Mouse (Mus musculus) gastrocnemius, adult 2 months (tissue): Measurements from ENCODE around the gene Tomm34. TPM values are rescaled to one million over a fixed set of nuclear protein-coding genes. Genes with fewer than 3 reads are reported as not detected.

ENCODE experiments used
- DNase-seq: peaks from one replicate; pipeline ENCODE4 v3.0.0; 2022
- H3K27ac ChIP-seq: fragments of 200-600 bp; 2 replicates; pipeline ENCODE4 v1.8.1; 2022; ENCODE audit warnings: mild to moderate bottlenecking
- H3K4me3 ChIP-seq: fragments of 200-600 bp; 2 replicates; pipeline ENCODE4 v1.8.1; 2022; ENCODE audit warnings: mild to moderate bottlenecking, moderate library complexity
- CTCF ChIP-seq: fragments of 200-600 bp; IDR thresholded peaks from 2 replicates; pipeline ENCODE4 v1.8.1; 2022; ENCODE audit warnings: antibody characterized with exemption, mild to moderate bottlenecking, moderate library complexity
- intact Hi-C: fragments of 180-260 bp; cut with DNase I; formaldehyde crosslinking; loops from one replicate; pipeline ENCODE4 v1.15.1; 2025
- total RNA-seq, 2 experiments: library from RNA; stranded (reverse); gene quantifications; 2 replicates each; pipeline ENCODE4 v1.2.3; 2021

Gene Tomm34
- total RNA-seq, 2 experiments from 2014 or later = 12.5 to 16.3 TPM

DNA sequence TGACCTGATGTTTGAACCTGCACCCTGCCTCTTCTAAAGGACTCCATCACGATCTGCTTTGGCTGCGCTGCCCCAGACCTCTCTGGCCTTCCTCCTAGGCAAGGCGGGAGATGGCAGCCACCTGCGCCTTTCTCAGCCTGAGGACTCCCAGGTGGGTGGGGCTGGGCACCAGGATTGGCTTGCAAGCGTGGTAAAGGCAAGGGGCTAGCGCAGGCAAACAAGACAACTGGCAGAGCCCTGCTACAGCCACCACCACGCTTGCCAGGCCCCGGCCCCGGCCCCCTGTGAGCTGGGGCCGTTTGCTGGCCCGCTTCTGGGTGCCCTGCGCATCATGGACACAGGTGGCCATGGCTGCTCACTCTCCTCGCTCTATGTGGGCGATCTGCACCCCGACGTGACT, 45.8 kb downstream of the Tomm34 start, which contains the start of gene Pabpc1l:
TSS of gene Pabpc1l (plus strand) at position 301 of the 400 bp plus-strand sequence.
- no peak within 1 kb of the TSS for H3K27ac ChIP-seq
- no peak for DNase-seq
- TF ChIP-seq CTCF = no peak
- intact Hi-C loops = no loop called here
- no peak within 1 kb of the TSS for H3K4me3 ChIP-seq

DNA sequence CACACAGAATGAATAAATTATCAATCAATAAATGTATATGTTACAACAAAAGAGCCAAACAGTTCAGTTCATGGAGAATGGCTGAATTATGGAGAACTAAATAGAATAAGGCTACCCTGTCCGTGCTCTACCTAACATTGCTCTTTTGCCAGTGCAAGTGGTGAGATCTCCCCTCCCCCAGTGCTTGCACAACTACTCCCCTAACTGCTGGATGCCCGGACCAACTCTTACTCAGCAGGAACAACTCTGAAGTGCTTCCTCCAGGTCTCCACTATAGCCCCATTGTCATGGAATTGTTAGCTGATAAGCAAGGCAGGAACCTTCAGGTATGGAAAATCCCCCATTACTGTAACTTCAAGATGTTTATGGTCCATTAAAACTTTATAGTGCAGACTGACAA, 48.9 kb downstream of the Tomm34 start:
- H3K27ac ChIP-seq = no peak overlapping the region
- DNase-seq = no peak
- intact Hi-C loops = no loop called here

DNA sequence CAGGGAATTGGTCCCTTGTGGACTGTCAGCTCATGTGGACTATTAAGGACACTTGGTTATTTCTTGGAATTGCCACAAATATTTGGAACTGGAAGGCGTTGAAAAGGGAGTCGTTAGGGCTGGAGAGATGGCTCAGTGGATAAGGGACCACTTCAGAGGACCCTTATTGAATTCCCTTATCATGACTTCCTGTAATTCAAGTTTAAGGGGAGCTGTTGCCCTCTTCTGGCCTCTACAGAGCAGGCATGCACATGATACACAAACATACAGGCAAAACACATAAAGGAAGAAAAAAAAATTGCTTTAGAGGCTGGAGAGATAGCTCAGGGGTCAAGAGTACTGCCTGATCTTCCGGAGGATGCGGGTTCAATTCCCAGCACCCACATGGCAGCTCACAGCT, 51.0 kb downstream of the Tomm34 start:
- TF ChIP-seq CTCF = no peak
- DNase-seq = no peak
- intact Hi-C loops = no loop called here
- Histone ChIP-seq H3K27ac (no peak overlapping the region), H3K4me3 (no peak overlapping the region)

More for the DNA sequence above, 48.9 kb downstream of the Tomm34 start:
- H3K4me3 ChIP-seq = no peak overlapping the region
- no peak for TF ChIP-seq CTCF

DNA sequence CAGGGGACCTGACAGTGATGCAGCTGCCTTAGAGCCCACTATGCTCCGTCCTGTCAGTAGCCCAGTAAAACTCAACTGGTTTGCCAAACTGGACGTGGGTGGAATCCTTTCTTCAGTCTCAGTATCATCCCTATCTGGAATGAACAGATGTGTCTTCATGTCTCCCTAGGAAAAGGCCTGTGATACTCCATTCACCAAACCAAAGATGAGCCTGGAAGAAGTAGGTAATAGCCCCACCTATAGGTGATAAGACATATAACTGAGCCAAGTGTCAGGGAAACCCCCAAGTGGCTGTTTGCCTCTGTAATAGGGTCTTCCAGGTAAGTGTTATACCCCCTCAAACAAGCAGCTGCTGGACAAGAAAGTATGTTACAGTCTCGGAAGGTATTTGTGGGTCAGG, 52.1 kb downstream of the Tomm34 start:
- no peak overlapping the region for H3K27ac ChIP-seq
- TF ChIP-seq CTCF = no peak
- intact Hi-C loops = no loop called here
- no peak overlapping the region for H3K4me3 ChIP-seq
- DNase-seq = no peak

DNA sequence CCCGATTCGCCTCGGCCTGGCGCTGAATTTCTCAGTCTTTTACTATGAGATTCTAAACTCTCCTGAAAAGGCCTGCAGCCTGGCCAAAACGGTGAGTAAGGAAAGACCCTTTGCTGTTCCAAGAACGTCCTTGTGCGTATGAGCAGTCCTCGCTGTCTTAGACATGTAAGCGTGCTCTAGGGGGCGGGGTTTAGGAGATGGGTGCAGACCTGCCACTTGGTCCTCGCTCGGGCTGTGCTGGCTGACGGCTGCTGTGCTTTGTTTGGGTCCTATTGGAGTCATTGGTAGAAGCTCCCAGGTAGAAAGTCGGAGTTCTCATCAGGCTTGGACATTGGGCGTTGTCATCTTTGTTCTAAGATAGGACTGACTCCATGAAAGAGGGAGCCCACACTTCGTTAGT, 55.7 kb downstream of the Tomm34 start:
- H3K4me3 ChIP-seq = no peak overlapping the region
- intact Hi-C loops = no loop called here
- H3K27ac ChIP-seq = no peak overlapping the region
- no peak for TF ChIP-seq CTCF
- no peak for DNase-seq

DNA sequence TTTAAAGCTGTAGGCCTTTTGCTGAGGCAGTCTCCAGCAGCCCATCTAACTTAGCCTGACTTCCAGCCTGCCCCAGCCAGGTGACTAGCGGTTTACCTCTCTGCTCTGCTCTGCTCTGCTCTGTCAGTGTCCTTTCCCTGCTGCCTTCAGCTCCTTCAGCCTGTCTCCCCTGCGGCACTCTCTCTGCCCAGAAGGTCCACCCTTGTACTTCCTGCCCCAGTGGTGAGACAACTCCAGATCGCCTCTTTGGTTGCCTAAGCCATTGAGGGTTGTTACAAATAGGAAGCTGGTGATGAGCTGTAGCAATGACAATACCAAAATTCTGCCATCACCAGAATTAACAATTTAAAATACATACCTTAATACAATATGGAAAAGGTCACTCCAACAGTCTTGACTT, 60.0 kb downstream of the Tomm34 start:
- H3K27ac ChIP-seq = no peak overlapping the region
- intact Hi-C loops = no loop called here
- no peak for TF ChIP-seq CTCF
- no peak for DNase-seq
- no peak overlapping the region for H3K4me3 ChIP-seq

DNA sequence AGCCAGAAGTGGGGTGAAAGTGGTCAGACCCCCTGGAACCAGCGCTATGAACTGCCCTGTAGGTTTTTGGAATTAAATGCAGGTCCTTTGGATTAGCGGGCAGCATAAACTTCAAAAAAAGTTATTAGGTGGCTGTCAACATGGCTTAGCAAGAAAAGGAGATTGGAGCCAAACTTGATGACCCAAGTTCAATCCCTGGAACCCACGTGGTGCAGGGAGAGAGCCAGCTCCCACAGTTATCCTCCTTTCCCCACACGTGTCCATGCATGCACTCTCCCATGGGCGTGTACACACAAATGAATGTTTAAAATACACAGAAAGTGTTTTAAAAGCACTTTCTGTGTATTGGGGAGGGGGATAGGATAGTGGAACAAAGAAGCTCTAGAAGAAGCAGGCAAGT, 60.5 kb downstream of the Tomm34 start:
- DNase-seq = no peak
- intact Hi-C loops = no loop called here
- H3K27ac ChIP-seq = no peak overlapping the region
- H3K4me3 ChIP-seq = no peak overlapping the region
- TF ChIP-seq CTCF = no peak

DNA sequence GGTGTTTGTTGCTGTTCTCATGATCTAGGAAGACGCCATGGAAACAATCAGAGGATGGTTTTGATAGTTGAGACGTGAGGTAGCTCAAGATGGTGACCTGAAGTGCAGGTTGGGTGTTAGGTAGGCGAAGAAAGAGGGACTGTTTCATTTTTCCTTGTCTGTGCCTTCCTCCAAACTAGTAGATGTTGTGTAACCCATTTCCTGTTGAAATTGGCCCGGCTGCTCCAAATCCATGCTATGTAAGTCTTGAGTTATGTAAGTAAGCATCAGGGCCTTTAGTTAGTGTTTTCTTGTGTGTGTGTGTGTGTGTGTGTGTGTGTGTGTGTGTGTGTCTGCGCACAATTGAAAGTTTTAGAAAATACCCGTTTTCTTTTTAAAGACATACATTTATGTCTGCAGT, 61.7 kb downstream of the Tomm34 start:
- intact Hi-C loops = no loop called here
- DNase-seq = no peak
- no peak for TF ChIP-seq CTCF
- Histone ChIP-seq H3K4me3 (no peak overlapping the region), H3K27ac (peak overlapping the region; percentile 48; the same call in 1 of the 2 replicates)

DNA sequence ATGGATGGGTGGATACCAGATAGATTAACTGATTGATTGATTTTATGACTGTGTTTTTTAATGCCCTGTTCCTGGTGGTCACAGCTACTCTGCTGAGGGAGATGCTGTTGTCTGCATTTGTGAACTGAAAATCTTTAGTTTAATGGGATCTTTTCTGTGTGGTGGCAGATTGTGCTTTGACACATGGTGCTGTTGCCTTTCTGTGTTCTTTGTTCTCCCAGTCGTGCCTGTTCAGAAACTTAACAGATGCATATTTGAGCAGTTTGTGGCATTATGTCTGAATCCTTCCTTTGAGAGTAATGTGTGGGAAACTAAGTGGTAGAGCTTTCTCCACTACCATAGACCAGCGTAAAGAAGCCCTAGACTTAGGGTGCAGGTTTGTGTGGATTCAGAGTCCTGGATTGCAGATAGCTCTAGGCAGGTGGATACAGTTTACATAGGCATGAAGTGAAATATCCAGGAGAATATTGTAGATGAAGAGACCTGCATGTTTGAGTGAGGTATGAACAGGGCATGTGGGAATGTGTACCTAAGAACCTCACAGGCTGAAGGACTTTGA, 62.9 kb downstream of the Tomm34 start:
- no peak overlapping the region for H3K4me3 ChIP-seq
- H3K27ac ChIP-seq = peak overlapping the region; percentile 2; the same call in 1 of the 2 replicates
- no peak for TF ChIP-seq CTCF
- no peak for DNase-seq
- intact Hi-C loops = no loop called here

DNA sequence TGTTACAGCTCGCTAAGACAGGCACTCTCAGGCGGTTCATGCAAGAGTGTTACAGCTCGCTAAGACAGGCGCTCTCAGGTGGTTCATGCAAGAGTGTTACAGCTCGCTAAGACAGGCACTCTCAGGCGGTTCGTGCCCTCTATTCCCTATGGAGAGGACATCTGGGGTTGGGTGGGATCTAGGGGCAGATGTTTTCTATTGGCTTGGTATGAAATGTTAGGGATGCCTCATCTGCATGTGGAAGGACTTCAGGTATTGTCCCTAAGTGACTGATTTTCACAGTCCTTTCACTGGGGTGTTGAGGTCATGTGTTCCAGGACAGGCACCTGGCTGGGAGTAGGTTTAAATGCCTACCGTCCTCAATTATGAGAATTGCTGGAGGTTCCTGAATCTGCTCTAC, 63.4 kb downstream of the Tomm34 start:
- TF ChIP-seq CTCF = no peak
- intact Hi-C loops = no loop called here
- H3K4me3 ChIP-seq = no peak overlapping the region
- H3K27ac ChIP-seq = peak overlapping the region; percentile 2; the same call in 1 of the 2 replicates
- no peak for DNase-seq

DNA sequence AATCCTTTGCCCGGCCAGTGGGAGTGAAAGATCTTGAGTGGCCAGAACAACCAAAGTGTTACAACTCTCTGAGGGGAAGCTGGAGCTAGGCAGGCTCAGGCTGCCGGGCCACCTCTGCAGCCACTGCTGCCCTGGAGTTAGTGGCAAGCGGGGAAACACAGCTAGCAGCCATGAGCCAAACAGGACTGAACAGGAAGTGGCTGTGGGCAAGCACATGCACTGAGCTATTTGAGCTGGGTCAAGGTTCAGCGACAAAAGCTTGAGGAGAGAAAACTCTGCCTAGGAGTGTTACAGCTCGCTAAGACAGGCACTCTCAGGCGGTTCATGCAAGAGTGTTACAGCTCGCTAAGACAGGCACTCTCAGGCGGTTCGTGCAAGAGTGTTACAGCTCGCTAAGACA, 64.0 kb downstream of the Tomm34 start:
- H3K4me3 ChIP-seq = peak overlapping the region; percentile 15; the same call in 1 of the 2 replicates
- H3K27ac ChIP-seq = no peak overlapping the region
- intact Hi-C loops = no loop called here
- DNase-seq = peak; percentile 37
- TF ChIP-seq CTCF = no peak

DNA sequence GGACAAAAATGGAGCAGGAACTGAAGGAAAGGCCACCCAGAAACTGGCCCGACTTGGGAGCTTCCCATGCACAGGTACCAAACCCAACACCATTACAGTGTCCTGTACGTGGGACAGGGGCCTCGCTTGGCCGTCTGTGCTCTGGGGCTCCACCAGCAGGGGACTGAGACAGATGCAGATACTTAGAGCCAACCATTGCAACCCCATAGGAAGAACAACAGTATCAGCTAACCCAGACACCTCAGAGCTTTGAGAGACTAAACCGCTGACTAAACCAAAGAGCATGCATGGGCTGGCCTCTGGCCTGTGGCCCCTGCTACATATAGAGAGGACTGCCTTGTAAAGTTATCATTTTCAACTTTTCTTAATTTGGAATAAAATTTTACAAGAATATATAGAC, 66.5 kb downstream of the Tomm34 start:
- no peak for DNase-seq
- intact Hi-C loops = no loop called here
- TF ChIP-seq CTCF = no peak
- Histone ChIP-seq H3K27ac (no peak overlapping the region), H3K4me3 (no peak overlapping the region)

Other genes starting within 250 kb of the Tomm34 start
- gene Kcnk15, start 217.5 kb downstream of the Tomm34 start, total RNA-seq = not detected
- gene Rims4, start 152.5 kb downstream of the Tomm34 start, total RNA-seq = 1 to 10 TPM; 1.2 to 3.2 TPM
- gene Ywhab, start 76.2 kb downstream of the Tomm34 start, total RNA-seq = 10 to 100 TPM; 34.7 to 44.4 TPM
- gene Pabpc1l, start 45.7 kb downstream of the Tomm34 start, total RNA-seq = not detected
- gene Stk4, start 847 bp downstream of the Tomm34 start, total RNA-seq = 1 to 10 TPM; 6.8 to 8.7 TPM
- 1 to 10 TPM in 1 of 2 experiments, under 1 TPM in 1; 0.31 to 1.0 TPM for gene Kcns1, start 99.9 kb upstream of the Tomm34 start, total RNA-seq
- not detected for gene Wfdc5, start 111.6 kb upstream of the Tomm34 start, total RNA-seq
- gene Wfdc12, start 119.4 kb upstream of the Tomm34 start, total RNA-seq = not detected
- gene Wfdc15a, start 129.0 kb upstream of the Tomm34 start, total RNA-seq = not detected
- not detected for gene Wfdc15b, start 150.5 kb upstream of the Tomm34 start, total RNA-seq
- gene Svs2, start 167.3 kb upstream of the Tomm34 start, total RNA-seq = not detected
- gene Svs3b, start 185.5 kb upstream of the Tomm34 start, total RNA-seq = not detected
- gene Svs4, start 207.3 kb upstream of the Tomm34 start, total RNA-seq = not detected
- gene Svs3a, start 218.1 kb upstream of the Tomm34 start, total RNA-seq = not detected
- gene Svs6, start 245.6 kb upstream of the Tomm34 start, total RNA-seq = not detected